Mouse (Mus musculus): Measurements from ENCODE around the gene Zswim7. TPM values are rescaled to one million over a fixed set of nuclear protein-coding genes. Genes with fewer than 3 reads are reported as not detected.

Zswim7 gene
- total RNA-seq (2023): 7.0 TPM

GRCm38 (mm10) chr11:62280675-62281600, at the start of gene Zswim7, which contains the start of gene Ttc19:
TSS of gene Zswim7 (minus strand) at chr11:62281375.
TSS of gene Ttc19 (plus strand) at chr11:62281473.

GRCm38 (mm10) chr11:62248401-62249244, 32.6 kb downstream of the Zswim7 start, which contains the start of gene Adora2b:
TSS of gene Adora2b (plus strand) at chr11:62248984.

Other genes with a start within 250 kb of the Zswim7 start
- not detected for gene Adora2b, start 32.4 kb downstream of the Zswim7 start, total RNA-seq (2023)
- gene Ttc19, start 98 bp upstream of the Zswim7 start, total RNA-seq (2023): 26.3 TPM
- 10.8 TPM for gene Pigl, start 177.1 kb upstream of the Zswim7 start, total RNA-seq (2023)
- gene Ncor1, start 177.2 kb upstream of the Zswim7 start, total RNA-seq (2023): 507 TPM

All from CD4-positive naive resting alpha-beta T cell, adult 76 days (primary cell).